Mouse (Mus musculus) MEL (cell line): ENCODE measurements at regions not wholly inside any gene's neighbourhood (a gene's known extent, or its start where the extent isn't known, plus 50 kb on each side); places are given as distances from the start of the nearest gene placed in this dataset.

ENCODE experiments used
- DNase-seq: peaks from one replicate; pipeline ENCODE4 v3.0.0; 2011; ENCODE audit warnings: low read depth, low spot score
- H3K27ac ChIP-seq: 2 replicates; pipeline ENCODE4 v1.5.1; 2012; ENCODE audit warnings: low read depth, mild to moderate bottlenecking, control low read depth, low read length, moderate library complexity; ENCODE audit not compliant: control insufficient read depth
- H3K27me3 ChIP-seq, 2 experiments: fragments of 150-350 bp in 1 of 2; sonication (generic) in 1 of 2; 2 replicates each; pipeline ENCODE4 v1.6.1; 2012; ENCODE audit warnings: low read length in 2 of 2, mild to moderate bottlenecking in 2 of 2, improper control_type of control experiment in 1 of 2, moderate library complexity in 1 of 2; ENCODE audit not compliant: insufficient read depth in 2 of 2, control insufficient read depth in 1 of 2
- H3K36me3 ChIP-seq, 2 experiments: 2 replicates each; pipeline ENCODE4 v1.6.1; 2012 to 2014; ENCODE audit warnings: low read length in 2 of 2, improper control_type of control experiment in 1 of 2, inconsistent platforms in 1 of 2, mild to moderate bottlenecking in 1 of 2; ENCODE audit not compliant: insufficient read depth in 2 of 2, control insufficient read depth in 1 of 2
- H3K4me1 ChIP-seq, 2 experiments: fragments of 150-350 bp in 1 of 2; sonication (generic) in 1 of 2; 2 replicates each; pipeline ENCODE4 v1.6.1; 2012; ENCODE audit warnings: low read length in 2 of 2, improper control_type of control experiment in 1 of 2, mild to moderate bottlenecking in 1 of 2; ENCODE audit not compliant: insufficient read depth in 2 of 2, control insufficient read depth in 1 of 2
- H3K4me3 ChIP-seq, 2 experiments: fragments of 150-350 bp in 1 of 2; sonication (generic) in 1 of 2; 2 replicates each; pipeline ENCODE4 v1.5.1; 2012; ENCODE audit warnings: low read depth in 2 of 2, low read length in 2 of 2, mild to moderate bottlenecking in 2 of 2, moderate library complexity in 2 of 2, control low read depth in 1 of 2, improper control_type of control experiment in 1 of 2; ENCODE audit not compliant: control insufficient read depth in 1 of 2, insufficient read depth in 1 of 2
- H3K79me2 ChIP-seq: 2 replicates; pipeline ENCODE4 v1.6.1; 2012; ENCODE audit warnings: mild to moderate bottlenecking, low read length, moderate library complexity; ENCODE audit not compliant: control insufficient read depth, poor library complexity, insufficient read depth
- H3K9ac ChIP-seq: 2 replicates; pipeline ENCODE4 v1.6.1; 2012; ENCODE audit warnings: low read depth, mild to moderate bottlenecking, control low read depth, low read length, moderate library complexity; ENCODE audit not compliant: control insufficient read depth, poor library complexity, severe bottlenecking
- H3K9me3 ChIP-seq: fragments of 150-350 bp; sonication (generic); replicated peaks from 2 replicates; pipeline ENCODE4 v1.6.1; 2012; ENCODE audit warnings: mild to moderate bottlenecking, low read length, improper control_type of control experiment, moderate library complexity; ENCODE audit not compliant: insufficient read depth
- BHLHE40 ChIP-seq: IDR thresholded peaks from 2 replicates; pipeline ENCODE4 v1.6.1; 2012; ENCODE audit warnings: low read depth, mild to moderate bottlenecking, inconsistent platforms, low read length, improper control_type of control experiment, borderline replicate concordance
- CHD2 ChIP-seq: IDR thresholded peaks from 2 replicates; pipeline ENCODE4 v1.6.1; 2011; ENCODE audit warnings: low read length, improper control_type of control experiment
- CTCF ChIP-seq, 3 experiments: IDR thresholded peaks in 2 of 3; conservative IDR thresholded peaks in 1 of 3; 2 replicates each; pipeline ENCODE4 v1.5.1; 2011 to 2012; ENCODE audit warnings: low read length in 3 of 3, low read depth in 2 of 3, mild to moderate bottlenecking in 2 of 3, improper control_type of control experiment in 1 of 3, inconsistent platforms in 1 of 3, mixed read lengths in 1 of 3, moderate library complexity in 1 of 3; ENCODE audit not compliant: control insufficient read depth in 1 of 3, insufficient read depth in 1 of 3, poor library complexity in 1 of 3, severe bottlenecking in 1 of 3
- E2F4 ChIP-seq: IDR thresholded peaks from 2 replicates; pipeline ENCODE4 v1.6.1; 2011; ENCODE audit warnings: low read depth, low read length, improper control_type of control experiment, borderline replicate concordance
- ELF1 ChIP-seq: IDR thresholded peaks from 2 replicates; pipeline ENCODE4 v1.6.1; 2014; ENCODE audit warnings: low read depth, mild to moderate bottlenecking, inconsistent platforms, low read length, improper control_type of control experiment, moderate library complexity
- GABPA ChIP-seq: IDR thresholded peaks from 2 replicates; pipeline ENCODE4 v1.6.1; 2012; ENCODE audit warnings: low read depth, mild to moderate bottlenecking, inconsistent platforms, low read length, improper control_type of control experiment, moderate library complexity
- GATA1 ChIP-seq: IDR thresholded peaks from 2 replicates; pipeline ENCODE4 v1.6.1; 2011; ENCODE audit warnings: low read depth, low read length, improper control_type of control experiment
- HCFC1 ChIP-seq: IDR thresholded peaks from 2 replicates; pipeline ENCODE4 v1.6.1; 2012; ENCODE audit warnings: low read depth, mild to moderate bottlenecking, inconsistent platforms, low read length, improper control_type of control experiment, moderate library complexity
- KAT2A ChIP-seq: conservative IDR thresholded peaks from 2 replicates; pipeline ENCODE4 v1.6.1; 2012; ENCODE audit warnings: low read depth, low read length, improper control_type of control experiment, inconsistent platforms
- MAFK ChIP-seq: IDR thresholded peaks from 2 replicates; pipeline ENCODE4 v1.6.1; 2011; ENCODE audit warnings: low read depth, mild to moderate bottlenecking, low read length, improper control_type of control experiment, borderline replicate concordance
- MAX ChIP-seq: IDR thresholded peaks from 2 replicates; pipeline ENCODE4 v1.6.1; 2011; ENCODE audit warnings: low read length, improper control_type of control experiment
- MAZ ChIP-seq: IDR thresholded peaks from 2 replicates; pipeline ENCODE4 v1.6.1; 2012; ENCODE audit warnings: low read depth, mild to moderate bottlenecking, inconsistent platforms, low read length, improper control_type of control experiment
- MEF2A ChIP-seq: IDR thresholded peaks from 2 replicates; pipeline ENCODE4 v1.6.1; 2014; ENCODE audit warnings: low read depth, mild to moderate bottlenecking, inconsistent platforms, low read length, improper control_type of control experiment; ENCODE audit not compliant: poor library complexity, insufficient replicate concordance, severe bottlenecking; ENCODE audit errors: extremely low read depth
- MYC ChIP-seq: IDR thresholded peaks from 2 replicates; pipeline ENCODE4 v1.6.1; 2011; ENCODE audit warnings: low read depth, mild to moderate bottlenecking, low read length, improper control_type of control experiment, moderate library complexity
- NELFE ChIP-seq: IDR thresholded peaks from 2 replicates; pipeline ENCODE4 v1.6.1; 2011; ENCODE audit warnings: low read depth, low read length, improper control_type of control experiment
- NRF1 ChIP-seq: IDR thresholded peaks from 2 replicates; pipeline ENCODE4 v1.6.1; 2014; ENCODE audit warnings: low read depth, mild to moderate bottlenecking, inconsistent platforms, low read length, improper control_type of control experiment, moderate library complexity; ENCODE audit not compliant: poor library complexity, insufficient read depth, severe bottlenecking
- POLR2AphosphoS2 ChIP-seq: IDR thresholded peaks from 2 replicates; pipeline ENCODE4 v1.6.1; 2011; ENCODE audit warnings: low read length, improper control_type of control experiment
- POLR2AphosphoS5 ChIP-seq: IDR thresholded peaks from 2 replicates; pipeline ENCODE4 v1.6.1; 2012; ENCODE audit warnings: low read depth, borderline replicate concordance, mild to moderate bottlenecking, inconsistent platforms, low read length, moderate library complexity, mixed read lengths
- RAD21 ChIP-seq: IDR thresholded peaks from 2 replicates; pipeline ENCODE4 v1.6.1; 2011; ENCODE audit warnings: mild to moderate bottlenecking, low read depth, low read length, improper control_type of control experiment
- RCOR1 ChIP-seq: IDR thresholded peaks from 2 replicates; pipeline ENCODE4 v1.6.1; 2012; ENCODE audit warnings: low read depth, mild to moderate bottlenecking, inconsistent platforms, low read length, improper control_type of control experiment
- SMC3 ChIP-seq: IDR thresholded peaks from 2 replicates; pipeline ENCODE4 v1.6.1; 2011; ENCODE audit warnings: low read depth, low read length, improper control_type of control experiment
- TAL1 ChIP-seq: IDR thresholded peaks from 2 replicates; pipeline ENCODE4 v1.6.1; 2012; ENCODE audit warnings: mild to moderate bottlenecking, inconsistent platforms, low read length, moderate library complexity, mixed read lengths
- ZC3H11A ChIP-seq: IDR thresholded peaks from 2 replicates; pipeline ENCODE4 v1.6.1; 2012; ENCODE audit warnings: low read depth, mild to moderate bottlenecking, inconsistent platforms, low read length, improper control_type of control experiment
- ZMIZ1 ChIP-seq: IDR thresholded peaks from 2 replicates; pipeline ENCODE4 v1.6.1; 2012; ENCODE audit warnings: low read depth, mild to moderate bottlenecking, inconsistent platforms, low read length, improper control_type of control experiment, moderate library complexity

DNA sequence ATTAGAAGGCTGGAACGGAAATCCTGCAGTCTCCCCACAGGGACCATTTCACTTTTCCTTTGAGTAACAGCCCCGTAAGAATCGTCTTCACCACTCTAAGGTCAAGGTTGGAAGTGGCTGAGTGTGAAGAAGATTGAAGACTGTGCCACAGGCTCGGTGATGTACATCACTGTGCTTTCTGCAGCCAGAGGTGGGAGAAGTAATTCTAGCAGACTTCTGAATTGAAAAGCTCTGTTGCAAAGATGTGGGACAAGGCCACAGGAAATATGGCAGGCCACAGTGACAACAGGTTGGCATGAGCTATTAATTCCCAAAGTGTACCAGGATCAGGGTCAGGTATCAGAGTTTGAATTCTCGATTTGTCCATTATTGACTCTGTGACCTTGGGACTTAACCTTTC lies 219.9 kb downstream of the Tmem114 start:
- H3K79me2 ChIP-seq, result no peaks in the 10 kb centered on the region
- H3K4me3 ChIP-seq, result no peak overlapping the region
- H3K9me3 ChIP-seq, result no peaks in the 10 kb centered on the region
- no peak overlapping the region for H3K9ac ChIP-seq
- no peak overlapping the region for H3K27ac ChIP-seq
- no peaks in the 10 kb centered on the region for H3K36me3 ChIP-seq
- no peak for DNase-seq
- TF ChIP-seq MAZ (no peak), MYC (no peak), GABPA (no peak), HCFC1 (no peak), NRF1 (no peak), MEF2A (no peak), RAD21 (no peak), CTCF (IDR thresholded peaks at IDR 0.05 in 2 of 3, conservative IDR thresholded peaks at IDR 0.05 in 1 of 3; ENCODE audit: control insufficient read depth in 1 of 3, insufficient read depth in 1 of 3, low read depth in 2 of 3, low read length in 3 of 3, poor library complexity in 1 of 3, severe bottlenecking in 1 of 3) (no peak), KAT2A (no peak), SMC3 (no peak), MAFK (no peak), ELF1 (no peak), BHLHE40 (no peak), ZC3H11A (no peak), ZMIZ1 (no peak), TAL1 (no peak), NELFE (no peak), CHD2 (no peak), MAX (no peak)
- no peaks in the 10 kb centered on the region for H3K4me1 ChIP-seq
- no peaks in the 10 kb centered on the region for H3K27me3 ChIP-seq

DNA sequence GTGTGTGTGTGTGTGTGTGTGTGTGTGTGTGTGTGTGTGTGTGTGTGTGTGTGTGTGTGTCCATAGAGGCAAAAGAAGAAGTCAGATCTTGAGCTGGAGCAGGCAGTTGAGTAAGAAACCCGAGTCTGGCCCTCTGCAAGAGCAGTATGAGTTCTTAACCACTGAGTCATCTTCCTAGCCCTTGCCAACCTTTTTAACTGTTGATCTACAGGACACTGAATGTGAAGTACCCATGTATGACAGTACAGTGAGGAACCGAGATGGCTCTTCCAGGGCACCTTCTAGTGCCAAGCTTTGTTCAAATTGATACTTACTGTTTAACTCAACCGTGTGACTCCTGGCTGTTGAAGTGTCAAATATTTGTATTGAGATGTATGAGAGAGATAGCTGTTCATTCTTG lies 223.6 kb downstream of the Tmem114 start:
- H3K9me3 ChIP-seq, result no peaks in the 10 kb centered on the region
- H3K4me3 ChIP-seq, result no peak overlapping the region
- no peaks in the 10 kb centered on the region for H3K36me3 ChIP-seq
- no peaks in the 10 kb centered on the region for H3K4me1 ChIP-seq
- no peak for DNase-seq
- no peaks in the 10 kb centered on the region for H3K79me2 ChIP-seq
- TF ChIP-seq E2F4, result no peak
- no peak for TF ChIP-seq ZMIZ1
- TF ChIP-seq GATA1, result no peak
- TF ChIP-seq RAD21, result no peak
- no peak for TF ChIP-seq RCOR1
- no peak for TF ChIP-seq HCFC1
- TF ChIP-seq ELF1, result no peak
- TF ChIP-seq MAFK, result no peak
- TF ChIP-seq MAZ, result no peak
- TF ChIP-seq NRF1, result no peak
- TF ChIP-seq POLR2AphosphoS2, result no peak
- no peak for TF ChIP-seq POLR2AphosphoS5
- no peak overlapping the region for H3K9ac ChIP-seq
- no peaks in the 10 kb centered on the region for H3K27me3 ChIP-seq
- H3K27ac ChIP-seq, result no peak overlapping the region
